Mouse (Mus musculus) thymus, postnatal 10 days (tissue): ENCODE data around the gene Dnah17.

Source experiments
- DNase-seq, 2 experiments: peaks; one replicate each; pipeline ENCODE4 v3.0.0; 2021; ENCODE audit warnings: low spot score in 2 of 2

Dnah17 gene

GRCm38 (mm10) chr11:117973569-117973968, 156.9 kb downstream of the Dnah17 start:
- DNase-seq = no peak

DNA sequence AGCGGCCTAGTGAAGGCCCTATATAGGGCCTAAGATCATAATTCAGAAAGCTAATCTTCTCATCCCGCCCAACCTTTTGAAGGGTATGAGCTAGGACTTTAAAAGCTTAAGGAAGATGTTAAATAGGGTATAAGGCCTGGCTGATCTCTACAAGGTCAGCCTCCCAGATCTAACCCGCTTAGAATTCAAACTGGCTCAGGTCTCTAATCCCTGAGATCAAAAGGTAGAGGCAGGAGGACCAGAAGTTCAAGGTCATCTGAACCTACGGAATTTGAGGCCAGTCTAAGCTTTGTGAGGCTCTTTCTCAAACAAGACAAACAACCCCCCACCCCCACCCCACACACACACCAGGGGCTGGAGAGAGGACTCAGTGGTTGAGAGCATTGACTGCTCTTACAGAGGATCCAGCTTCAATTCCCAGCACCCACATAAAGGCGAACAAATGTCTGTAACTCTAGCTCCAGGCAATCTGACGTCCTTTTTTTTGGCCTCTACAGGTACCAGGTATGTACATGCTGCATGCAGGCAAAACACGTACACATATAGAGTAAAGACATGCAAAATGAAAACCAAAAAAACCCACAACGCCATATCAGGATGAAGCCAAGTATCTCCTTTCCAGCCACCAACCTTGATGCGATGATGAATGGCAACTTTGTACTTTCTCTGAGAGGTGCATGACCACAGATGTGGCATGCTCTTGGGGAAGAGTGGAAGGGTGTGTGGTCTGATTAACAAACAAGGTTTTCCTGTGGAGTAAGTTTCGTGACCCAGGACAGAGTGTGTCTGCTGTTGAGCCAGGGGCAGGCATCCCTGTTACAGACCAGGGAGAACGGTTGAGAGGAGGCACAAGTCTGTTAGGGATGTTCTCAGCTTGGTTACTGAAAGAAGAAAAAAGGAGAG, 157.5 kb downstream of the Dnah17 start:
- no peak for DNase-seq
